Mouse (Mus musculus) erythroblast, embryonic 14.5 days (primary cell): ENCODE data around the gene Abcc5. TPM values are rescaled to one million over a fixed set of nuclear protein-coding genes. Genes with fewer than 3 reads are reported as not detected.

Experiments
- H3K27me3 ChIP-seq: 2 replicates; pipeline ENCODE4 v1.6.1; 2012; ENCODE audit warnings: inconsistent platforms; ENCODE audit not compliant: control insufficient read depth
- H3K36me3 ChIP-seq: 2 replicates; pipeline ENCODE4 v1.6.1; 2012; ENCODE audit warnings: mild to moderate bottlenecking, inconsistent platforms; ENCODE audit not compliant: control insufficient read depth
- H3K4me1 ChIP-seq: 2 replicates; pipeline ENCODE4 v1.6.1; 2012; ENCODE audit warnings: inconsistent platforms; ENCODE audit not compliant: control insufficient read depth
- H3K4me3 ChIP-seq: replicated peaks from 2 replicates; pipeline ENCODE3; 2012; ENCODE audit warnings: moderate library complexity, mild to moderate bottlenecking, inconsistent platforms
- H3K9me3 ChIP-seq: 2 replicates; pipeline ENCODE4 v1.6.1; 2012; ENCODE audit warnings: low read length, inconsistent platforms, mixed read lengths; ENCODE audit not compliant: control insufficient read depth
- GATA1 ChIP-seq: IDR thresholded peaks from 2 replicates; pipeline ENCODE4 v1.6.1; 2012; ENCODE audit warnings: low read length, inconsistent platforms, mixed read lengths
- TAL1 ChIP-seq: IDR thresholded peaks from 3 replicates; pipeline ENCODE4 v1.6.1; 2012; ENCODE audit warnings: low read length, inconsistent platforms, mixed read lengths
- polyA plus RNA-seq: library from polyadenylated mRNA; stranded (reverse); fragments of >175 nt; gene quantifications from 2 replicates; pipeline ENCODE4 v1.2.3, GENCODE M21; 2012

Abcc5 gene
- polyA plus RNA-seq, 1 experiment = 0.28 TPM

DNA sequence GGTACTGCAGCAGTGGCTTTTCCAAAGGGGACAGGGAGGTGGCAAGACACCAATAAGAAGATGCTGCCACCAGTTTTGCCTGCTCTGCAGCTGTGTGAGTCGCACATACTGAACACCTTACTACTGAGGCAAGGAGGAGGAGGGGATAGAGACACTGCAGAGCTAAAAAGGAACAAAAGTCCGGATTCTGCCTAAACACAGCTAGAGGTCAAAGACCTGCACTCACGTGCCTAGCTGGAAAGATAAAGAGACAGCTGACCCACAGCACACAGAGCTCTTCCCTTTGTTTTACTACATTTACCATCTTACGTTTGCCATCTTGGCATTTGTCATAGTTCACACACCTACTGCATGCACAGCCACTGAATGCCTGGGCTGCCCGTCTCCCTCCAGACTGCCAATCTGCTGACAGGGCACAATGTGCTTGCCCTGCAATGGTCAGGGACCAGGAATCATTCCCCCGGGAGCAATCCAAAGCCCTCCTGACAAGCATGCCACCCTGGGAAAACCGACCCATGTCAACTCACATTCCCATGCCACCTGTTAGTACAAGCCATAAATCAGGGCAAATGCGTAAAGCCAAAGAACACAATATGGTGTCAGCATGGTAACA lies 14.1 kb downstream of the Abcc5 start:
- no peak for TF ChIP-seq TAL1
- TF ChIP-seq GATA1 = no peak
- H3K9me3 ChIP-seq = no peaks in the 10 kb centered on the region
- no peak overlapping the region for H3K4me3 ChIP-seq
- H3K27me3 ChIP-seq = no peaks in the 10 kb centered on the region
- peaks cover 55% of the 10 kb centered on the region for H3K36me3 ChIP-seq
- H3K4me1 ChIP-seq = peaks cover 15% of the 10 kb centered on the region

DNA sequence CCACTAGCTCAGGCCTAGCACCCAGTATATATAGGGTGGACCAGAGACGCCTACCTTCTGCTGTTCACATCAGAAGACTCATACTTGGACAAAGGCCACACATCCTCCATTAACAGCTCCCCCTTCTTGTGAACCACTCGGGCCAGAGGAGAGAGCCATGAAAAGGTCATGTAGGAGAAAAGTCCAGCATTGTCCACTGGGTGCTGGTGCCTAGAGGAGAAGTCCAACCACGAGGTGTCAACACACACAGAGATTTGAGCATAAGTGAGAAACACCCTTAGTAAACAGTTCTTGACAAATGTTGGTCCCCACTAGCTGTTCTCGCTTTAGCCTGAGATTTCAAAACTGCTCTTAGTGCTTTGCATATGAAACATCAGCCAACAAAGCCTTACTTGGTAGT lies 20.9 kb downstream of the Abcc5 start:
- peaks cover 68% of the 10 kb centered on the region for H3K36me3 ChIP-seq
- H3K27me3 ChIP-seq = no peaks in the 10 kb centered on the region
- TF ChIP-seq TAL1 (no peak), GATA1 (no peak)

DNA sequence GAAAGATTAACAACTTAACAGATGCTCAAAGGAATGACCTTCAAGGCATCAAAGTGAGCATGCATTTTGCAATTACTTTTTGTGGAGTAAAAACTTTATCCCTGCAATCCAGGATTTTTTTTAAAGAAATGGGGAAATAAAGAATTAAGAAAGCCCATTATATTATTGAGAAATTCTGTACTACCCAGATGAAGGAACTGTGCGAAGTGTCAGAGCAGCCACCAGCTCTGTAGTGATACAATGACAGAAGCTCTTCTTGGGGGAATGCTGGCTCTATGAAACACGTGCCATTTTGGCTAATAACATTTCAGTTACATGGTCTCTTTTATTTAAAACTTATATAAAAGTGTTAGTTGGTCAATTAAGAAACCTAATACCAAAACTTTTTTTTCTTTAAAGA lies 22.9 kb downstream of the Abcc5 start:
- no peak for TF ChIP-seq TAL1
- Histone ChIP-seq H3K36me3 (peaks cover 76% of the 10 kb centered on the region), H3K27me3 (no peaks in the 10 kb centered on the region), H3K4me1 (no peaks in the 10 kb centered on the region), H3K4me3 (no peak overlapping the region), H3K9me3 (no peaks in the 10 kb centered on the region)

More for the DNA sequence above, 20.9 kb downstream of the Abcc5 start:
- Histone ChIP-seq H3K9me3 (no peaks in the 10 kb centered on the region), H3K4me3 (no peak overlapping the region), H3K4me1 (no peaks in the 10 kb centered on the region)

DNA sequence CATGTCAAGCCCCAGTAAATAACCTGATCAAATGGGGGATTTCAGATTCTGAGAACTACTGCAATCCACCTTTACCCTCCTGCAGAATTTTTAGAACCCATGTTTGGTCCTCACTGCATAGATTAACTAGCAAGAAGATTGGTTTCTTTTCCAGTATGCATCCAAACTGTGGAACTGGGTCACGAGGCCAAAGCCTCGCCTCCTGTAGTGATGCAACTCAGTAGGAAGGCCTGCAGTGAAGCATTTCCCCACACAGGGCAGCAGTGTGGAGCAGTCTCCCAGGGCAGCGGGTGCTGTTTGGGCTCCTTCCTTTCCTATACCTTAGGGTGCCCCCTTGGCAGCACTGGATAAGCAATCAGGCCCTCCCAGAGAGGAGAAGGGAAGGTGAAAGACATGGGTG lies 24.6 kb downstream of the Abcc5 start:
- H3K36me3 ChIP-seq = peaks cover 83% of the 10 kb centered on the region
- TF ChIP-seq GATA1 (no peak), TAL1 (no peak)
- H3K27me3 ChIP-seq = no peaks in the 10 kb centered on the region
- H3K4me3 ChIP-seq = no peak overlapping the region
- H3K4me1 ChIP-seq = no peaks in the 10 kb centered on the region
- no peaks in the 10 kb centered on the region for H3K9me3 ChIP-seq

DNA sequence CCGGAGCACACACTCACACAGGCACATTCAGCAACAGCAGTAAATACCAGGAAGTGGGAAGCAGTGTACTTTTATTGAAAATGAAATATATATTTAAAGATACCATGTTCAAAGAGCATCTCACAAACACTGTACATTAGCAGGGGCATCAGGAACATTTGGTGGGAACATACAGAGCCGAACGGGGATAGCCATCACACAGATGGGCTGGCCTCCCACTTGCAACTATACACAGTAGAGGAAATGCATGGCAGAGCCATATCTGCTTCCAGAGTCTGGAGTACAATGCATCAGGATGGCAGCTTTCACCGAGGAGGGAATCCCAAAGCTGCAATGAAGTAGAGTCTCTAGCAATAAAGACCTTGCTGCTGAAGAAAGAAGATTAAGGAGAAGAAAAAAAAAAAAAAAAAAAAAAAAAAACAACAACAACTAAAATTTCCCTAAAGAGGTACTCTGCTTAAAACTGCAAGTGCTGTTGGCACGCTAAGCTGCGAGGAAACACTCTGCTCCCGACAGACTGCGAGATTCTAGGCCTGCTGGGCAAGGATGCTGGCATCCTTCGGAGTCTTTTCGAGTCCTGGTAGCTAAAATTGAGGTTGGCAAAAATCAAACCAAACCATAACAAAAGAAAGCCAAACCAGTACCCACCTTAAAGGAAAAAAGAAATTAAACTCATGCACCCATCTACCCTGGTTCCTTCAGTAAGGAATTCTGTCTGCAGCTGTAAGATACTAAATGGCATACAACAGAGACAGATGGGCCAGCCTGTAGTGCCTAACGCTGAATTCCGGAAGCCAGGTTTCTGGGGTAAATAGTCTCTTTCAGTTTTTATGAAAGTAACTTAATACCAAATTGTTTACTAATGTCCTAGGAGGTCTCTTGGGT lies 25.2 kb downstream of the Abcc5 start:
- Histone ChIP-seq H3K4me3 (no peak overlapping the region), H3K27me3 (no peaks in the 10 kb centered on the region), H3K4me1 (no peaks in the 10 kb centered on the region), H3K9me3 (no peaks in the 10 kb centered on the region), H3K36me3 (peaks cover 89% of the 10 kb centered on the region)
- no peak for TF ChIP-seq TAL1
- TF ChIP-seq GATA1 = no peak

DNA sequence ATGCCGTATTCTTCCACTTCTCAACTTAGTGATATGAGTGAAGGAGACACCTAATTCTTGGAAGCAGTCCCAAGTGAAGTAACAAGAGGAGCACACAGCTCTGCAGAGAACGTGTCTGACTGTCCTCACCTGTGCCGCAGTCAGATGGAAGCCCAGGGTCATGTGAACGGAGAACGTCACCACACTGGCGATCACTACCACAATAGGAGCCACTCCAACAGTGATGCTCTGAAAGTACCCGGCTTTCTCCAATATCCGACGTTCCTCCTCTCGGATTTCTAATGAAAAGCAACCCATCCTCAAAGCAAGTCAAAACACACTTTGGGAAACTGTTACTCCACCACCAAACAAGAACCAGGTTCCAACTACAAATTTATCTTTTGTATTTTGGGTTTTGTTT lies 29.3 kb downstream of the Abcc5 start:
- H3K4me3 ChIP-seq = no peak overlapping the region
- H3K9me3 ChIP-seq = no peaks in the 10 kb centered on the region
- TF ChIP-seq TAL1 = no peak
- no peak for TF ChIP-seq GATA1
- H3K36me3 ChIP-seq = peaks cover 85% of the 10 kb centered on the region
- no peaks in the 10 kb centered on the region for H3K27me3 ChIP-seq
- no peaks in the 10 kb centered on the region for H3K4me1 ChIP-seq

DNA sequence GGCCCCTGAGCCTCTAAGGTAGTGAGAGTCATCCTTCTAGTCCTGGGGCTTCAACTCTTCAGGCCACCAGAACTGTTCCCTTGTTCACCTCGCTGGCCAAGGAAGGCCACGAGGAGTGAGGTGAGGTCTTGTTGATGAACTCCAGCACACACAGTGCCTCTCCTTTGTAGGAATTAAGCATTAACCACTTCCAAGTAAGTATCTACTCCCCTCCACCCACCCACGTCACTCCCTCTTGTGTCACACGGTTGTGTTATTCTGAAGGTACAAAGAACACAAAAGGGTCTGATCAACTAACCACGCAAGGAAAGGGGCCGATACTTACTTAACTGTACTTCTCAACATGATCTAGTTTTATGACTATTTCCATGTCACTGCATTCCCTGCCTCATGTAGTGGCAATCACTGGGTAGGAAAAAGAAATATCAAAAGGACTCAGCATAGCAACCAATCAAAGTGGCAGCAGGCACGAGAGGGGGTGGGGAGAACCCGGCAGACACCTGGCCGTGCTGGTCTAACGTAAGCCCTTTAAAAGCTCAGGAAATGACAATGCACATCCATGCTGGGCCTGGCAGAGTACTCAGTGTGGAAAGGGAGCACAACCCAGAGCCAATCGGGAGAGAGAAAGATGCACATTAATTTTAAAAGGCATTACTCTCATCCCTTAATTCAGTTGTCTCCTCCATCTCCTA lies 30.8 kb downstream of the Abcc5 start:
- TF ChIP-seq GATA1 (no peak), TAL1 (no peak)
- no peaks in the 10 kb centered on the region for H3K27me3 ChIP-seq
- no peaks in the 10 kb centered on the region for H3K9me3 ChIP-seq
- no peak overlapping the region for H3K4me3 ChIP-seq
- peaks cover 86% of the 10 kb centered on the region for H3K36me3 ChIP-seq
- H3K4me1 ChIP-seq = no peaks in the 10 kb centered on the region

GRCm38 (mm10) chr16:20391753-20392152 lies 34.4 kb downstream of the Abcc5 start:
- Histone ChIP-seq H3K4me3 (no peak overlapping the region), H3K36me3 (peaks cover 84% of the 10 kb centered on the region), H3K4me1 (no peaks in the 10 kb centered on the region), H3K27me3 (no peaks in the 10 kb centered on the region), H3K9me3 (no peaks in the 10 kb centered on the region)
- TF ChIP-seq GATA1 (no peak), TAL1 (no peak)

- Histone ChIP-seq H3K9me3 (no peaks in the 10 kb centered on the region), H3K27me3 (no peaks in the 10 kb centered on the region), H3K36me3 (peaks cover 75% of the 10 kb centered on the region), H3K4me3 (no peak overlapping the region), H3K4me1 (no peaks in the 10 kb centered on the region)
- TF ChIP-seq TAL1 (no peak), GATA1 (no peak)
Observed at GRCm38 (mm10) chr16:20390233-20390632, 36.0 kb downstream of the Abcc5 start.
